ENCODE assay signal across 7 mouse cellular contexts in genomic region chr13:100892204-100892603, GRCm38 (mm10). TPM values are rescaled to one million over a fixed set of nuclear protein-coding genes. Genes with fewer than 3 reads are reported as not detected.
DNase-seq lines count a peak whose midpoint lies in the region; ATAC-seq lines count a peak whose summit lies in the region.

No protein-coding gene starts in this region.

- no peak overlapping the region for H3K27ac ChIP-seq in intestine, embryonic 15.5 days
- H3K27ac ChIP-seq in midbrain, embryonic 14.5 days (replicated peaks; ENCODE audit: low read depth, low read length) = no peak overlapping the region

- no peak overlapping the region for H3K9ac ChIP-seq in intestine, embryonic 15.5 days
- no peak overlapping the region for H3K9ac ChIP-seq in midbrain, embryonic 14.5 days (replicated peaks; ENCODE audit: low read length)

- peak; percentile 83 to 86 for DNase-seq in cerebellum, postnatal 14 days
- DNase-seq in frontal cortex, postnatal 36 days (ENCODE audit: low spot score in 2 of 2) = peak; percentile 92
- DNase-seq in left cerebral cortex, postnatal 25 days (ENCODE audit: low spot score in 2 of 2) = peak; percentile 86 to 95
- DNase-seq in midbrain, embryonic 14.5 days = peak; percentile 90
- DNase-seq in spleen, adult 18-20 months = peak; percentile 20 to 57

- WGBS in intestine, embryonic 15.5 days = 23% methylated on average over 13 of the region's 13 CpGs
- WGBS in midbrain, embryonic 14.5 days = 22% methylated on average over 13 of the region's 13 CpGs

- H3K4me2 ChIP-seq in intestine, embryonic 15.5 days (replicated peaks) = 0 out of 2 replicates have a peak overlapping the region, but pooled peaks have one; percentile 11
- H3K4me2 ChIP-seq in midbrain, embryonic 14.5 days (ENCODE audit: low read length) = peak overlapping the region; percentile 43

- no peaks in the 10 kb centered on the region for H3K27me3 ChIP-seq in intestine, embryonic 15.5 days (replicated peaks)
- no peaks in the 10 kb centered on the region for H3K27me3 ChIP-seq in midbrain, embryonic 14.5 days (ENCODE audit: control insufficient read depth, insufficient read depth, low read length)

- ATAC-seq in activated CD4-positive, CD25-positive, alpha-beta regulatory T cell, adult 4 months = peak; percentile 71
- 0 out of 2 replicates have a peak, but pooled peaks have one; percentile 51 for ATAC-seq in intestine, embryonic 15.5 days
- peak; percentile 46; the same call in 1 of the 2 replicates for ATAC-seq in midbrain, embryonic 14.5 days (ENCODE audit: low FRiP score, low TSS enrichment)

- H3K9me3 ChIP-seq in intestine, embryonic 15.5 days = no peaks in the 10 kb centered on the region
- no peaks in the 10 kb centered on the region for H3K9me3 ChIP-seq in midbrain, embryonic 14.5 days (ENCODE audit: control insufficient read depth, low read length)

- no peaks in the 10 kb centered on the region for H3K4me1 ChIP-seq in intestine, embryonic 15.5 days (replicated peaks)
- no peaks in the 10 kb centered on the region for H3K4me1 ChIP-seq in midbrain, embryonic 14.5 days (ENCODE audit: control insufficient read depth, insufficient read depth, low read length)

- no peak overlapping the region for H3K4me3 ChIP-seq in intestine, embryonic 15.5 days (replicated peaks)
- 0 out of 2 replicates have a peak overlapping the region, but pooled peaks have one; percentile 0 for H3K4me3 ChIP-seq in midbrain, embryonic 14.5 days (replicated peaks; ENCODE audit: low read depth, low read length)

- H3K36me3 ChIP-seq in intestine, embryonic 15.5 days = no peaks in the 10 kb centered on the region
- no peaks in the 10 kb centered on the region for H3K36me3 ChIP-seq in midbrain, embryonic 14.5 days (ENCODE audit: control insufficient read depth, insufficient read depth, low read length)

- intact Hi-C loops in left cerebral cortex, postnatal 25 days (cut with DNase I) = loop anchor here (1.0 to 5.0 kb wide), 8 partner anchors 62 to 802 kb away; no protein-coding TSS in a partner anchor

RNA-seq across cellular contexts. Expression of gene Slc30a5, which starts 59.0 kb away (rescaled TPM):
- 10 to 100 TPM; 11.2 to 13.8 TPM for polyA plus RNA-seq in activated CD4-positive, CD25-positive, alpha-beta regulatory T cell, adult 4 months (2017; shearing (Covaris generic))
- 68.7 and 68.9 TPM in 2 replicates for polyA plus RNA-seq in intestine, embryonic 15.5 days (2015; fragmentation: Nextera tagmentation; extraction: Ambion mirVana)
- total RNA-seq in left cerebral cortex, postnatal 25 days (2021) = 10 to 100 TPM; 43.3 to 49.5 TPM
- 29.0 and 38.7 TPM in 2 replicates for polyA plus RNA-seq in midbrain, embryonic 14.5 days (2014; fragmentation: Nextera tagmentation; extraction: Ambion mirVana)

Comparison
In these comparisons a context has a peak if more than half of its experiments do, and no peak if none do; other contexts are left out.
1. DNase-seq: peak in every context shown above with its lines; median percentile 92 in frontal cortex, postnatal 36 days; 90 in left cerebral cortex, postnatal 25 days; 90 in midbrain, embryonic 14.5 days; 84 in cerebellum, postnatal 14 days; 38 in spleen, adult 18-20 months.